Mouse (Mus musculus) hindbrain, postnatal 0 days (tissue): ENCODE results near the gene Rcan1. TPM values are rescaled to one million over a fixed set of nuclear protein-coding genes. Genes with fewer than 3 reads are reported as not detected.

Experiments
- ATAC-seq: fragments of 200-750 bp; cut with Nextera tagmentation; 2 replicates; pipeline ENCODE4 v1.8.0; 2017; ENCODE audit warnings: mild to moderate bottlenecking, moderate TSS enrichment, moderate library complexity
- DNase-seq: peaks from one replicate; pipeline ENCODE4 v3.0.0-alpha.2; 2015; ENCODE audit warnings: low spot score
- H3K27ac ChIP-seq: fragments of 300-500 bp; sonication (generic); 2 replicates; pipeline ENCODE4 v1.5.1; 2014; ENCODE audit warnings: mild to moderate bottlenecking
- H3K27me3 ChIP-seq: fragments of 300-500 bp; sonication (generic); 2 replicates; pipeline ENCODE4 v1.6.1; 2014; ENCODE audit warnings: low read length, mixed read lengths; ENCODE audit not compliant: insufficient read depth
- H3K36me3 ChIP-seq: fragments of 300-500 bp; sonication (generic); 2 replicates; pipeline ENCODE4 v1.6.1; 2014; ENCODE audit warnings: low read length, mixed read lengths; ENCODE audit not compliant: insufficient read depth
- H3K4me1 ChIP-seq: fragments of 300-500 bp; sonication (generic); 2 replicates; pipeline ENCODE4 v1.6.1; 2014; ENCODE audit warnings: antibody characterized with exemption, low read length, mixed read lengths; ENCODE audit not compliant: insufficient read depth
- H3K4me2 ChIP-seq: fragments of 300-500 bp; sonication (generic); 2 replicates; pipeline ENCODE4 v1.6.1; 2014; ENCODE audit warnings: low read depth, mild to moderate bottlenecking, low read length, moderate library complexity, mixed read lengths
- H3K4me3 ChIP-seq: fragments of 300-500 bp; sonication (generic); 2 replicates; pipeline ENCODE4 v1.5.1; 2014; ENCODE audit warnings: low read length
- H3K9ac ChIP-seq: fragments of 300-500 bp; sonication (generic); replicated peaks from 2 replicates; pipeline ENCODE4 v1.6.1; 2014; ENCODE audit warnings: mild to moderate bottlenecking, low read length, moderate library complexity, mixed read lengths
- H3K9me3 ChIP-seq: fragments of 300-500 bp; sonication (generic); 2 replicates; pipeline ENCODE4 v1.6.1; 2016; ENCODE audit warnings: low read length, mixed read lengths
- CTCF ChIP-seq: IDR thresholded peaks from 2 replicates; pipeline ENCODE4 v1.5.1; 2016; ENCODE audit warnings: antibody characterized with exemption, control low read depth, low read depth
- WGBS: fragments of 180-500 bp; shearing (Covaris S2); extraction: QIAGEN DNeasy Blood & Tissue Kit; methylation state at CpG from one replicate; pipeline ENCODE4 v1.1.7; 2014; 5-methylcytosine and 5-hydroxymethylcytosine counted together
- polyA plus RNA-seq: library from polyadenylated mRNA; unstranded; fragments of >200 nt; fragmentation: Nextera tagmentation; extraction: Ambion mirVana; gene quantifications from 2 replicates; pipeline ENCODE4 v1.2.1, GENCODE M21; 2015
- total RNA-seq: library from RNA; depleted of rRNA; stranded (reverse); fragments of >200 nt; gene quantifications from 2 replicates; pipeline ENCODE4 v1.2.3, GENCODE M21; 2014; rRNA removed

Rcan1 gene
- total and polyA plus RNA-seq, 2 experiments from 2014 or later = 67.4 to 87.1 TPM

DNA sequence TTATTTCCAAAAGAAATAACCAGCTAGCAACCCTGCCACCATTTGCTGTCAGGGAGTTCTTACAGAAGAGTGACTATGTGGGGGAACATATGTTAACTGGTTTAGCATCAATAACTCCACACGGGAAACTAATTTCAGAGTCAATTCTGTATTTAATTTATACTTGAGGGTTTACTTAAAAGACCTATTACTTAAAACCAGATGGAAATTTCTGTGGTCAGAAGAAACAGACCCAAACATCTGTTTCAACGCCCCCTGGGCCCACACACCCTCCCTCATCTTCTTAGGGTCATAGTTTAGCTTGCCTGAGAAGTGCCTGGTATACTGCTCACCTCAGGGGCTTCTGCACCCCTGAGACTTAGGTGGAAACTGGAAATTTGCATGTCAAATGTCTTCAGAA is 116.8 kb downstream of the Rcan1 start:
- ATAC-seq (no peak), DNase-seq (no peak)
- Histone ChIP-seq H3K27ac (no peak overlapping the region), H3K36me3 (no peaks in the 10 kb centered on the region), H3K27me3 (no peaks in the 10 kb centered on the region), H3K4me2 (no peak overlapping the region), H3K9ac (no peak overlapping the region), H3K4me3 (no peak overlapping the region), H3K9me3 (no peaks in the 10 kb centered on the region), H3K4me1 (no peaks in the 10 kb centered on the region; the same call in 1 of the 2 replicates)
- 73% methylated on average over 2 of the region's 2 CpGs for whole genome bisulfite sequencing
- no peak for TF ChIP-seq CTCF

DNA sequence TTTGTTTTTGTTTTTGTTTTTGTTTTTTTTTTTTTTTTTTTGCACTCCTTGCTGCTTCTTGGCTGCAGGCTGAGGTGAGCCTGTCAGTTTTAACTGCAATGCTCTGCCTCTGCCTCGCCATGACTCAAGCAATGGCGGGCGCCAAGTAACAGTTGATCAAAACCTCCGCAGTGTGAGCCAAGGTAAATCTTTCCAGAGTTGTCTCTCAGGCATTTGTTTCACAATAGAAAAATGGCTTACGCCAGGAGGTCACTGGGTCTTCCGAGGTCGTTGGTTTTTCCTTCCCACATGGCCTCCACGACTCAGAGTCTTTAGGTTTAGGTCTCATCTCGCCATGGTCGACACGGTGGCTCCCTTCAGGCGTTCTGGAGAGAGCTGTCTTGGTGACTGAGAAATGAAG is 117.4 kb downstream of the Rcan1 start:
- Histone ChIP-seq H3K27ac (no peak overlapping the region), H3K27me3 (no peaks in the 10 kb centered on the region), H3K36me3 (no peaks in the 10 kb centered on the region), H3K4me2 (no peak overlapping the region), H3K4me3 (no peak overlapping the region), H3K9ac (no peak overlapping the region), H3K9me3 (no peaks in the 10 kb centered on the region), H3K4me1 (no peaks in the 10 kb centered on the region; the same call in 1 of the 2 replicates)
- 85% methylated on average over 12 of the region's 12 CpGs for WGBS
- no peak for TF ChIP-seq CTCF
- DNase-seq (no peak), ATAC-seq (no peak)

DNA sequence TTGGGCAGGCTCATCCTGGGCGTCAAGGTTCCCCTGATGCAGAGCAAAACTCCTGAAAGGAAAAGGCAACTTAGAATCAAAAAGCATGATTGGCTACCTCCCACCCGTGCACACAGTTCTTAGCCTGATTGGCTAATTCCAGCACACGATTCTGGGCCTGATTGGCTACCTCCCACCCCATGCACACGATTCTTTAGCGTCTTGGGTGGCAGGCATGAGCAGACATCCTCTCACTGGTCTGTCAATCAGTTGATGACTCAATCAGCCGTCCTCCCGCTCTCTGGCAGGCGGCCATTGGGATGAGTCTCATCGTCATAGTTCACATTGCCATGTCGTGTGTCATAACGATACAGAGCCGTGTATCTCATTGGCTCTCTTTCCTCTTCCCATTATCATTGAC is 121.7 kb downstream of the Rcan1 start:
- H3K27me3 ChIP-seq = no peaks in the 10 kb centered on the region
- H3K9ac ChIP-seq = no peak overlapping the region
- DNase-seq (peak; percentile 77), ATAC-seq (peak; percentile 94)
- no peaks in the 10 kb centered on the region for H3K9me3 ChIP-seq
- H3K4me3 ChIP-seq = no peak overlapping the region
- 0 out of 2 replicates have a peak overlapping the region, but pooled peaks have one; percentile 8 for H3K4me2 ChIP-seq
- 50% methylated on average over 12 of the region's 12 CpGs for WGBS
- H3K27ac ChIP-seq = no peak overlapping the region
- H3K36me3 ChIP-seq = no peaks in the 10 kb centered on the region
- TF ChIP-seq CTCF = no peak
- no peaks in the 10 kb centered on the region; the same call in 1 of the 2 replicates for H3K4me1 ChIP-seq

DNA sequence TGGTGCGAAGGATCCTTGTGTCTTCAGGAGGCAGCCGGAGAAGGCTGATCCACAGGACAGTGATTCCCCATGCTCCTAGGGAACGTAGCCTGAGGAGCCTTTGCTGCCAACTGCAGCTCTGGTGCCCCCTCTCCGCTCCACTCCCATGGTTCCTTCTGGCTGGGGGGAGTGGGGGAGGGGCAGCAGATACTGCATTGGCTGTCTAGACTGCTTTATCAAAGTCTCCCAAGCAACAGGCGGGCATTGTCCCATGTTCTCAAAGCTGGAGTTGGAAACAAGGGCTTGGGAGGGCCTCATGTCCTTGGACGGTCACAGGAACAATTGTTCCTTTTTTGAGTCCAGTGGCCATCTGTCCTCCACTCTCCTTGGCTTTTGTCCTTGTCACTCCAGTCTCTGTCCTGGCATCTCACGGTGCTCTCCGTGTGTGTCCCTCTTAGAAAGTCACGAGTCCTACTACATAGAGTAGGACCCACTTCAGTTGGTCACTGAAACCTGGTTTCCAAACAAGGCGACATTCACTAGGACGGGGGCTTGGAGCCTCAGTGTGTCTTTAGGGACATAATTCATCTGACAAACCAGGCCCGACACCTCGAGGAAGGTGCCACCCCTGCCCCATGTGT is 124.3 kb downstream of the Rcan1 start:
- WGBS = 35% methylated on average over 13 of the region's 13 CpGs
- Histone ChIP-seq H3K27me3 (no peaks in the 10 kb centered on the region), H3K4me1 (no peaks in the 10 kb centered on the region; the same call in 1 of the 2 replicates), H3K9me3 (no peaks in the 10 kb centered on the region), H3K9ac (no peak overlapping the region), H3K4me2 (no peak overlapping the region), H3K27ac (no peak overlapping the region), H3K4me3 (no peak overlapping the region), H3K36me3 (no peaks in the 10 kb centered on the region)
- no peak for TF ChIP-seq CTCF
- ATAC-seq (peak; percentile 75), DNase-seq (peak; percentile 72)

DNA sequence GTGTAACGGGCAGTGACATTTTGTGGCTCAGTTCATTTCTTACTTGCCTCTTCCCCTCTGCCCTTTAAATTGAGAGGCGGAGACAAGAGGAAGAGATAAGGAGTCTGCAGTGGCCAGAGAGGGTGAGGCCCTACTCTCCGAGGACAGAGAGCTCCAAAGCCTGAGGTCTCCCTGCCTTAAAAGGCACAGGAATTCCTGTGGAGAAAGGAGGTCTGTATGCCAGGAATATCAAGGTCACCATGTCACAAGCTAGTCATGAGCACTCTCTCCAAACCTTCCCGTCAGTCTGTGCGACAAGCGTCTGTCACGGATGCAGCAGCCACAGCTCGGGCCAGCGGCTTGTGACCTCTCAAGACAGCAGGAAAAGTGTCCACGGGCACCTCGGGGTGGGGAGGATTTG is 125.5 kb downstream of the Rcan1 start:
- DNase-seq (no peak), ATAC-seq (no peak)
- Histone ChIP-seq H3K4me2 (no peak overlapping the region), H3K27me3 (no peaks in the 10 kb centered on the region), H3K36me3 (no peaks in the 10 kb centered on the region), H3K9ac (no peak overlapping the region), H3K4me1 (no peaks in the 10 kb centered on the region; the same call in 1 of the 2 replicates), H3K4me3 (no peak overlapping the region), H3K27ac (no peak overlapping the region), H3K9me3 (no peaks in the 10 kb centered on the region)
- TF ChIP-seq CTCF = no peak
- whole genome bisulfite sequencing = 62% methylated on average over 11 of the region's 11 CpGs

Other genes with a start within 250 kb of the Rcan1 start
- gene Kcne2, start 178.5 kb downstream of the Rcan1 start, total RNA-seq = 4.7 and 8.2 TPM in 2 replicates
- 19.1 and 19.3 TPM in 2 replicates for gene Kcne2, start 178.5 kb downstream of the Rcan1 start, polyA plus RNA-seq
- gene Smim11, start 169.6 kb downstream of the Rcan1 start, total RNA-seq = 1.5 and 10.4 TPM in 2 replicates
- gene Smim11, start 169.6 kb downstream of the Rcan1 start, polyA plus RNA-seq = 56.0 and 73.6 TPM in 2 replicates
- not detected in 2 replicates for gene Fam243, start 149.4 kb downstream of the Rcan1 start, total RNA-seq
- gene Fam243, start 149.4 kb downstream of the Rcan1 start, polyA plus RNA-seq = not detected in 2 replicates
- gene Kcne1, start 111.4 kb downstream of the Rcan1 start, total RNA-seq = 0.05 TPM in 1 of 2 replicates, not detected in the other
- gene Kcne1, start 111.4 kb downstream of the Rcan1 start, polyA plus RNA-seq = 0.16 and 0.42 TPM in 2 replicates
- gene Clic6, start 14.9 kb upstream of the Rcan1 start, total RNA-seq = 4.5 and 6.2 TPM in 2 replicates
- 7.7 and 8.9 TPM in 2 replicates for gene Clic6, start 14.9 kb upstream of the Rcan1 start, polyA plus RNA-seq